Comparison of ENCODE assay signal across 9 mouse cellular contexts in the genomic region with DNA sequence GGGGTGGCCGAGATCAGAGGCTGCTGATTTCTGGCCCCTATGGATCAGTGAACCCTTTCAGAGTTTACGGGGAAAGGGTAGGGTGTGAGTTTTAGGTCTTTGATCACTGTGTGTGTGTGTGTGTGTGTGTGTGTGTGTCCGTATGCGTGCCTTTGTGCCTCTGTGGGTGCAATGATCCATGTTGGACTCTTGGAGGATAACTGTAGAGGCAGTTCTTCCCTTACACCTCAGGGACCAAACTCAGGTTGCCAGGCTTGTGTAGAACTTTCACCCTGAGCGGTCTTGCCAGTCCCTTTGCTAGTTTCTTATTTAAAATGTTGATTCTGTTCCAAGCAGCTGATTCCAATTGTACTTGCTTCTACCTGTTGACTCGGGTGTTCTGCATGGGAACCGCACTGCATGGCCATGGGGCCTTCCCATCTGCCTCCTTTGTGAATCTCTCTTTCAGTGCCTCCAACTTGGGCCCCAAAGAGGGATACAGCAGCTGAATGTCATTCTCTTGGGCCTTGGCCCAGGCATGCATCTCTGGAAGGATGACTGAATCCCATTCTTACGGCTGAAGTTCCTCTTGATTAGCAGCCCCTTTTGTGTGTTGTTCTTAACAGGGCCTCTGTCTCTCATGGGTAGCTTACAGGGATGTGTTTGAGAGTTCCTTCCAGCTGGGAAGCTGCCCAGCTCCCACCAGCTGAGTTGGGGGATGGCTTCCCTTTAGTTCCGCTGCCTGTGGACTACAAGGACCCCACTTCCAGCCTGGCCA.
DNase-seq lines count a peak whose midpoint lies in the region; ATAC-seq and TF ChIP-seq lines count a peak whose summit lies in the region.
"Had no signal": no experiment of that assay in that cellular context is flagged by ENCODE, and none has a peak within 500 bp of the region (broad histone marks: within the 10 kb centered on the region; RNA-seq: fewer than 3 reads in every experiment).

No protein-coding gene starts in this region.

- no peak overlapping the region for H3K4me3 ChIP-seq in intestine, embryonic 14.5 days (ENCODE audit: low read depth, low read length)
- H3K4me3 ChIP-seq in intestine, postnatal 0 days (ENCODE audit: low read depth, low read length) = no peak overlapping the region
- H3K4me3 ChIP-seq in forebrain, embryonic 10.5 days = no peak overlapping the region
- no peak overlapping the region for H3K4me3 ChIP-seq in hindbrain, embryonic 15.5 days
- no peak overlapping the region for H3K4me3 ChIP-seq in midbrain, embryonic 13.5 days (replicated peaks)
- H3K4me3 ChIP-seq: liver, embryonic 15.5 days had no signal

- H3K36me3 ChIP-seq in intestine, embryonic 14.5 days (ENCODE audit: control insufficient read depth, insufficient read depth, low read length) = no peaks in the 10 kb centered on the region
- H3K36me3 ChIP-seq in intestine, postnatal 0 days (ENCODE audit: control insufficient read depth, insufficient read depth) = no peaks in the 10 kb centered on the region
- no peaks in the 10 kb centered on the region for H3K36me3 ChIP-seq in forebrain, embryonic 10.5 days (replicated peaks)
- H3K36me3 ChIP-seq in hindbrain, embryonic 15.5 days = no peaks in the 10 kb centered on the region
- H3K36me3 ChIP-seq in midbrain, embryonic 13.5 days = no peaks in the 10 kb centered on the region
- H3K36me3 ChIP-seq: liver, embryonic 15.5 days had no signal

- no peak for ATAC-seq in intestine, embryonic 14.5 days (replicated peaks; ENCODE audit: low FRiP score, low TSS enrichment, low read depth)
- no peak for ATAC-seq in intestine, postnatal 0 days
- ATAC-seq in hindbrain, embryonic 15.5 days (ENCODE audit: low FRiP score, low read depth) = peak; percentile 92
- peak; percentile 73 for ATAC-seq in midbrain, embryonic 13.5 days

- 84% methylated on average over 9 of the region's 9 CpGs for WGBS in intestine, embryonic 14.5 days
- 86% methylated on average over 9 of the region's 9 CpGs for WGBS in intestine, postnatal 0 days
- 76% methylated on average over 9 of the region's 9 CpGs for WGBS in forebrain, embryonic 10.5 days
- 55% methylated on average over 9 of the region's 9 CpGs for WGBS in hindbrain, embryonic 15.5 days
- WGBS in midbrain, embryonic 13.5 days = 70% methylated on average over 9 of the region's 9 CpGs

- H3K4me2 ChIP-seq in intestine, embryonic 14.5 days (ENCODE audit: low read length) = no peak overlapping the region
- H3K4me2 ChIP-seq in intestine, postnatal 0 days (replicated peaks; ENCODE audit: low read depth) = no peak overlapping the region
- H3K4me2 ChIP-seq in hindbrain, embryonic 15.5 days = no peak overlapping the region
- no peak overlapping the region for H3K4me2 ChIP-seq in midbrain, embryonic 13.5 days (replicated peaks)
- H3K4me2 ChIP-seq: liver, embryonic 15.5 days had no signal

- no peak overlapping the region for H3K9ac ChIP-seq in intestine, embryonic 14.5 days (ENCODE audit: low read length)
- no peak overlapping the region for H3K9ac ChIP-seq in intestine, postnatal 0 days (ENCODE audit: low read depth, low read length)
- no peak overlapping the region for H3K9ac ChIP-seq in hindbrain, embryonic 15.5 days
- H3K9ac ChIP-seq in midbrain, embryonic 13.5 days (replicated peaks) = no peak overlapping the region
- H3K9ac ChIP-seq: liver, embryonic 15.5 days had no signal

- no peak for DNase-seq in intestine, embryonic 14.5 days (ENCODE audit: low spot score)
- DNase-seq in forebrain, embryonic 10.5 days (ENCODE audit: extremely low spot score, low spot score) = no peak
- DNase-seq in ovary, postnatal 10 days (ENCODE audit: low spot score) = no peak
- DNase-seq in thymus, postnatal 36 days = no peak
- DNase-seq in thymus, postnatal 4 days = no peak

- TF ChIP-seq CTCF in intestine, postnatal 0 days (IDR thresholded peaks at IDR 0.05; ENCODE audit: low read depth) = no peak

- no peaks in the 10 kb centered on the region for H3K27me3 ChIP-seq in intestine, embryonic 14.5 days (replicated peaks; ENCODE audit: control insufficient read depth, insufficient read depth, low read length)
- H3K27me3 ChIP-seq in intestine, postnatal 0 days (replicated peaks; ENCODE audit: control insufficient read depth, insufficient read depth, low read length) = no peaks in the 10 kb centered on the region
- no peaks in the 10 kb centered on the region for H3K27me3 ChIP-seq in forebrain, embryonic 10.5 days (ENCODE audit: poor library complexity, severe bottlenecking)
- no peaks in the 10 kb centered on the region for H3K27me3 ChIP-seq in hindbrain, embryonic 15.5 days
- H3K27me3 ChIP-seq in midbrain, embryonic 13.5 days = no peaks in the 10 kb centered on the region
- H3K27me3 ChIP-seq: liver, embryonic 15.5 days had no signal

- peaks cover 42% of the 10 kb centered on the region for H3K4me1 ChIP-seq in intestine, embryonic 14.5 days (replicated peaks; ENCODE audit: control insufficient read depth, insufficient read depth, low read length)
- peaks cover 3% of the 10 kb centered on the region; the same call in 1 of the 2 replicates for H3K4me1 ChIP-seq in intestine, postnatal 0 days (replicated peaks; ENCODE audit: control insufficient read depth, insufficient read depth, low read length)
- H3K4me1 ChIP-seq in forebrain, embryonic 10.5 days = peaks cover 65% of the 10 kb centered on the region
- 0 out of 2 replicates have a peak, but pooled peaks cover 9% of the 10 kb centered on the region for H3K4me1 ChIP-seq in hindbrain, embryonic 15.5 days (replicated peaks)
- H3K4me1 ChIP-seq in midbrain, embryonic 13.5 days (replicated peaks) = peaks cover 12% of the 10 kb centered on the region

- H3K27ac ChIP-seq in intestine, embryonic 14.5 days (ENCODE audit: low read depth) = peak overlapping the region; percentile 44
- H3K27ac ChIP-seq in intestine, postnatal 0 days (ENCODE audit: low read depth, low read length) = no peak overlapping the region
- H3K27ac ChIP-seq in forebrain, embryonic 10.5 days = peak overlapping the region; percentile 66
- peak overlapping the region; percentile 59 for H3K27ac ChIP-seq in hindbrain, embryonic 15.5 days (replicated peaks)
- peak overlapping the region; percentile 48 for H3K27ac ChIP-seq in midbrain, embryonic 13.5 days
- H3K27ac ChIP-seq: liver, embryonic 15.5 days had no signal

- no peaks in the 10 kb centered on the region for H3K9me3 ChIP-seq in intestine, embryonic 14.5 days (ENCODE audit: control insufficient read depth, low read length)
- H3K9me3 ChIP-seq in intestine, postnatal 0 days (ENCODE audit: control insufficient read depth) = no peaks in the 10 kb centered on the region
- H3K9me3 ChIP-seq in forebrain, embryonic 10.5 days = no peaks in the 10 kb centered on the region
- H3K9me3 ChIP-seq in hindbrain, embryonic 15.5 days = no peaks in the 10 kb centered on the region
- H3K9me3 ChIP-seq in midbrain, embryonic 13.5 days = no peaks in the 10 kb centered on the region
- H3K9me3 ChIP-seq: liver, embryonic 15.5 days had no signal

Comparison
In these comparisons a context has a peak if more than half of its experiments do, and no peak if none do; other contexts are left out.
1. ATAC-seq: peak in hindbrain, embryonic 15.5 days (single experiment) and midbrain, embryonic 13.5 days (single experiment); none in intestine, embryonic 14.5 days (single experiment) and intestine, postnatal 0 days (single experiment).